Mouse (Mus musculus) liver, adult 2 months (tissue): Measurements from ENCODE around the gene Atp6v0e2. TPM values are rescaled to one million over a fixed set of nuclear protein-coding genes. Genes with fewer than 3 reads are reported as not detected.

Source experiments
- DNase-seq: peaks from one replicate; pipeline ENCODE4 v3.0.0-alpha.2; 2011; ENCODE audit warnings: low read depth, low spot score; ENCODE audit errors: extremely low read depth
- H3K27ac ChIP-seq: fragments of 200-500 bp; replicated peaks from 2 replicates; pipeline ENCODE4 v1.5.1; 2012; ENCODE audit warnings: low read depth, mild to moderate bottlenecking, control low read depth, inconsistent platforms, low read length; ENCODE audit not compliant: insufficient read depth
- H3K27me3 ChIP-seq: fragments of 200-500 bp; 2 replicates; pipeline ENCODE4 v1.6.1; 2012; ENCODE audit warnings: mild to moderate bottlenecking, moderate library complexity, low read length, inconsistent platforms; ENCODE audit not compliant: control insufficient read depth, insufficient read depth
- H3K36me3 ChIP-seq: fragments of 200-500 bp; 2 replicates; pipeline ENCODE4 v1.6.1; 2012; ENCODE audit warnings: low read length, inconsistent platforms; ENCODE audit not compliant: control insufficient read depth, insufficient read depth
- H3K4me1 ChIP-seq: fragments of 200-500 bp; 2 replicates; pipeline ENCODE4 v1.6.1; 2011; ENCODE audit warnings: low read length; ENCODE audit not compliant: control insufficient read depth, insufficient read depth
- H3K4me3 ChIP-seq: fragments of 200-500 bp; 2 replicates; pipeline ENCODE4 v1.5.1; 2011; ENCODE audit warnings: low read depth, mild to moderate bottlenecking, control low read depth, low read length, moderate library complexity; ENCODE audit not compliant: insufficient read depth
- H3K79me2 ChIP-seq: fragments of 200-500 bp; 2 replicates; pipeline ENCODE4 v1.6.1; 2012; ENCODE audit warnings: inconsistent platforms, mild to moderate bottlenecking, low read length, moderate library complexity; ENCODE audit not compliant: control insufficient read depth, insufficient read depth
- H3K9ac ChIP-seq: fragments of 200-500 bp; 2 replicates; pipeline ENCODE4 v1.6.1; 2012; ENCODE audit warnings: low read depth, mild to moderate bottlenecking, control low read depth, inconsistent platforms, low read length
- CTCF ChIP-seq: fragments of 200-500 bp; IDR thresholded peaks from 2 replicates; pipeline ENCODE4 v1.5.1; 2011; ENCODE audit warnings: low read depth, low read length, control low read depth
- POLR2A ChIP-seq: fragments of 200-500 bp; IDR thresholded peaks from 2 replicates; pipeline ENCODE4 v1.6.1; 2011; ENCODE audit warnings: low read length, control low read depth; ENCODE audit not compliant: insufficient read depth; ENCODE audit errors: extremely low read depth
- WGBS: fragments of 180-500 bp; shearing (Covaris S2); methylation state at CpG from one replicate; pipeline ENCODE4 v1.1.7; 2018; 5-methylcytosine and 5-hydroxymethylcytosine counted together
- polyA plus RNA-seq: library from polyadenylated mRNA; depleted of rRNA; stranded (reverse); fragments of >200 nt; gene quantifications from 2 replicates; pipeline ENCODE4 v1.2.3, GENCODE M21; 2012
- total RNA-seq: library from RNA; depleted of rRNA; stranded (reverse); fragments of >200 nt; gene quantifications from 2 replicates; pipeline ENCODE4 v1.2.3, GENCODE M21; 2014

Gene Atp6v0e2
- total and polyA plus RNA-seq, 2 experiments = 0.37 to 1.7 TPM

- no peaks in the 10 kb centered on the region for H3K79me2 ChIP-seq
- H3K36me3 ChIP-seq = no peaks in the 10 kb centered on the region
- no peak for TF ChIP-seq POLR2A
- H3K27ac ChIP-seq = peak overlapping the region; percentile 98
- H3K4me1 ChIP-seq = peaks cover 13% of the 10 kb centered on the region
- peak; percentile 89 for DNase-seq
- no peaks in the 10 kb centered on the region for H3K27me3 ChIP-seq
- peak overlapping the region; percentile 81 for H3K9ac ChIP-seq
- 22% methylated on average over 4 of the region's 4 CpGs for WGBS
- no peak overlapping the region; the same call in 1 of the 2 replicates for H3K4me3 ChIP-seq
Observed at GRCm38 (mm10) chr6:48553819-48554218, 16.4 kb downstream of the Atp6v0e2 start.

- DNase-seq = peak; percentile 90
Observed at GRCm38 (mm10) chr6:48554280-48555103, 17.1 kb downstream of the Atp6v0e2 start, which contains the start of gene Lrrc61. TSS of gene Lrrc61 (plus strand) at chr6:48554796.

GRCm38 (mm10) chr6:48555104-48555890 lies 17.9 kb downstream of the Atp6v0e2 start:
- Histone ChIP-seq H3K27ac (peak overlapping the region; percentile 97), H3K4me3 (peak overlapping the region; percentile 65), H3K36me3 (no peaks in the 10 kb centered on the region), H3K4me1 (peaks cover 12% of the 10 kb centered on the region), H3K79me2 (no peaks in the 10 kb centered on the region), H3K9ac (peak overlapping the region; percentile 86), H3K27me3 (no peaks in the 10 kb centered on the region)
- TF ChIP-seq POLR2A = no peak
- DNase-seq = peak; percentile 81
- 29% methylated on average over 14 of the region's 14 CpGs for WGBS

More at GRCm38 (mm10) chr6:48554280-48555103, 17.1 kb downstream of the Atp6v0e2 start, which contains the start of gene Lrrc61:
- H3K36me3 ChIP-seq = no peaks in the 10 kb centered on the region
- H3K4me3 ChIP-seq = peak within 1 kb of the TSS; percentile 65
- under 1% methylated on average over 39 of the region's 39 CpGs for WGBS
- peaks cover 12% of the 10 kb centered on the region for H3K4me1 ChIP-seq
- peak within 1 kb of the TSS; percentile 86 for H3K9ac ChIP-seq
- H3K79me2 ChIP-seq = no peaks in the 10 kb centered on the region
- no peak for TF ChIP-seq CTCF
- peak; percentile 60 for TF ChIP-seq POLR2A
- H3K27me3 ChIP-seq = no peaks in the 10 kb centered on the region
- H3K27ac ChIP-seq = peak within 1 kb of the TSS; percentile 98

GRCm38 (mm10) chr6:48555956-48556355 lies 18.5 kb downstream of the Atp6v0e2 start:
- Histone ChIP-seq H3K27ac (no peak overlapping the region), H3K4me3 (no peak overlapping the region), H3K9ac (no peak overlapping the region), H3K36me3 (no peaks in the 10 kb centered on the region), H3K4me1 (peaks cover 12% of the 10 kb centered on the region), H3K79me2 (no peaks in the 10 kb centered on the region), H3K27me3 (no peaks in the 10 kb centered on the region)
- DNase-seq = no peak
- TF ChIP-seq POLR2A = no peak
- TF ChIP-seq CTCF = no peak
- WGBS = 94% methylated on average over 3 of the region's 3 CpGs

GRCm38 (mm10) chr6:48565693-48566310 lies 28.4 kb downstream of the Atp6v0e2 start:
- H3K4me1 ChIP-seq = peaks cover 28% of the 10 kb centered on the region
- H3K9ac ChIP-seq = no peak overlapping the region
- H3K27ac ChIP-seq = no peak overlapping the region
- WGBS = 67% methylated on average over 4 of the region's 4 CpGs
- H3K79me2 ChIP-seq = no peaks in the 10 kb centered on the region
- DNase-seq = no peak
- TF ChIP-seq CTCF = no peak
- 0 out of 2 replicates have a peak, but pooled peaks cover 3% of the 10 kb centered on the region for H3K36me3 ChIP-seq
- no peak overlapping the region for H3K4me3 ChIP-seq
- H3K27me3 ChIP-seq = no peaks in the 10 kb centered on the region
